Mouse (Mus musculus) embryonic facial prominence, embryonic 14.5 days (tissue): ENCODE data around the gene Traf3ip1. TPM values are rescaled to one million over a fixed set of nuclear protein-coding genes. Genes with fewer than 3 reads are reported as not detected.
A peak's percentile ranks its signal among the peaks of the same experiment; 100 is the strongest.

Source experiments
- ATAC-seq: fragments of 200-750 bp; cut with Nextera tagmentation; 2 replicates; pipeline ENCODE4 v1.8.0; 2017; ENCODE audit warnings: low read depth, moderate number of reproducible peaks, moderate TSS enrichment
- DNase-seq: peaks from one replicate; pipeline ENCODE4 v3.0.0-alpha.2; 2015; ENCODE audit warnings: low spot score
- H3K27ac ChIP-seq: fragments of 300-500 bp; sonication (generic); replicated peaks from 2 replicates; pipeline ENCODE4 v1.5.1; 2014; ENCODE audit warnings: low read depth, mild to moderate bottlenecking, low read length, moderate library complexity
- H3K27me3 ChIP-seq: fragments of 300-500 bp; sonication (generic); replicated peaks from 2 replicates; pipeline ENCODE4 v1.6.1; 2014; ENCODE audit warnings: low read length; ENCODE audit not compliant: control insufficient read depth, insufficient read depth
- H3K36me3 ChIP-seq: fragments of 300-500 bp; sonication (generic); 2 replicates; pipeline ENCODE4 v1.6.1; 2014; ENCODE audit warnings: low read length, mixed read lengths; ENCODE audit not compliant: control insufficient read depth, insufficient read depth
- H3K4me1 ChIP-seq: fragments of 300-500 bp; sonication (generic); 2 replicates; pipeline ENCODE4 v1.6.1; 2014; ENCODE audit warnings: antibody characterized with exemption, low read length; ENCODE audit not compliant: control insufficient read depth, insufficient read depth
- H3K4me2 ChIP-seq: fragments of 300-500 bp; sonication (generic); 2 replicates; pipeline ENCODE4 v1.6.1; 2014; ENCODE audit warnings: low read depth, mild to moderate bottlenecking, low read length, moderate library complexity, mixed read lengths
- H3K4me3 ChIP-seq: fragments of 300-500 bp; sonication (generic); 2 replicates; pipeline ENCODE4 v1.5.1; 2014; ENCODE audit warnings: low read depth, mild to moderate bottlenecking, low read length
- H3K9ac ChIP-seq: fragments of 300-500 bp; sonication (generic); 2 replicates; pipeline ENCODE4 v1.6.1; 2014; ENCODE audit warnings: low read depth, mild to moderate bottlenecking, low read length, moderate library complexity, mixed read lengths
- H3K9me3 ChIP-seq: fragments of 300-500 bp; sonication (generic); 2 replicates; pipeline ENCODE4 v1.6.1; 2016; ENCODE audit warnings: low read length; ENCODE audit not compliant: control insufficient read depth
- WGBS: fragments of 180-500 bp; shearing (Covaris S2); extraction: QIAGEN DNeasy Blood & Tissue Kit; methylation state at CpG from one replicate; pipeline ENCODE4 v1.1.7; 2014; 5-methylcytosine and 5-hydroxymethylcytosine counted together
- polyA plus RNA-seq: library from polyadenylated mRNA; unstranded; fragments of >200 nt; fragmentation: Nextera tagmentation; extraction: Ambion mirVana; gene quantifications from 2 replicates; pipeline ENCODE4 v1.2.1, GENCODE M21; 2014

Gene Traf3ip1
- polyA plus RNA-seq, 1 experiment from 2014 or later, result 6.8 TPM

DNA sequence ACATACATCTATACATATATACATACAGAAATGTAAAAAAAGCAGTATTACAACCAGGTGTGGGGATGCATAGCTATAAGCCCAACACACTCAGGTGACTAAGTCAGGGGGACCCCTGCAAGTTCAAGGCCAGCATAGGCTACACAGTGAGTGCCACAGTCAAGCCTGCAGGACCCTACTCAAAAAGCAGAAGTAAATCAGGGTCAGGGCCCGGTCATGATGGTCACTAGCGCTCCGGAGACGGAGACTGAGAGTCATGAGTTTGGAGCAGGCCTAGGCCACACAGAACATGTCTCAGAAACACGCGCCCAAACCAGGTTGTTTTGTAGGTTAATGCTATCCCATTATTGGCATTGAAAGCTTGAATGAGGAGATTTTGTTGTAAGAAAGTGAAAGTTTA is 4.1 kb downstream of the Traf3ip1 start:
- WGBS, result 95% methylated on average over 6 of the region's 6 CpGs
- Histone ChIP-seq H3K36me3 (peaks cover 37% of the 10 kb centered on the region), H3K9me3 (no peaks in the 10 kb centered on the region), H3K9ac (no peak overlapping the region), H3K4me3 (no peak overlapping the region), H3K27me3 (no peaks in the 10 kb centered on the region), H3K4me1 (peaks cover 7% of the 10 kb centered on the region), H3K4me2 (no peak overlapping the region), H3K27ac (no peak overlapping the region)
- DNase-seq (no peak), ATAC-seq (no peak)

DNA sequence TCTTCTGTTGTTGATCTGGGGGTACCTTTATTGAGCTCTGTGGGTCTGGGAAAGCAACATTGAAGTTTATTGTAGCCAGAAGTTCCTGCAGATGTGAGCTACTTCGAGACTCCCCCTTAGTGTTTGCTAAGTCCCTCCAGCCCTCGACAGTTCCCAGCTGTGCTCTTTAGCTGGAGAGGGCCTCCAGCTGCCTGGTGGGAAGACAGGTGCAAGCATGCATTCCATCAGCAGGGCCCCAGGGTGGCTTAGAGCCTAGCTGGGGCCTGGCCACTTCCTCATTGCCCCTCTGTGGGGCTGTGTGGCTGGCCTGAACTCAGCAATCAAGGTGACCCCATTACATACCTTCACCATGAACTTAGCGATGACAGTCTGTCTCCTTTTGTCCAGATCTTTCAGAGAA is 10.2 kb downstream of the Traf3ip1 start:
- Histone ChIP-seq H3K27ac (no peak overlapping the region), H3K36me3 (peaks cover 70% of the 10 kb centered on the region), H3K4me1 (no peaks in the 10 kb centered on the region), H3K27me3 (no peaks in the 10 kb centered on the region), H3K4me3 (no peak overlapping the region), H3K9ac (no peak overlapping the region), H3K4me2 (no peak overlapping the region), H3K9me3 (no peaks in the 10 kb centered on the region)
- whole genome bisulfite sequencing, result 55% methylated on average over 3 of the region's 3 CpGs
- DNase-seq (peak; percentile 55), ATAC-seq (peak; percentile 74)

DNA sequence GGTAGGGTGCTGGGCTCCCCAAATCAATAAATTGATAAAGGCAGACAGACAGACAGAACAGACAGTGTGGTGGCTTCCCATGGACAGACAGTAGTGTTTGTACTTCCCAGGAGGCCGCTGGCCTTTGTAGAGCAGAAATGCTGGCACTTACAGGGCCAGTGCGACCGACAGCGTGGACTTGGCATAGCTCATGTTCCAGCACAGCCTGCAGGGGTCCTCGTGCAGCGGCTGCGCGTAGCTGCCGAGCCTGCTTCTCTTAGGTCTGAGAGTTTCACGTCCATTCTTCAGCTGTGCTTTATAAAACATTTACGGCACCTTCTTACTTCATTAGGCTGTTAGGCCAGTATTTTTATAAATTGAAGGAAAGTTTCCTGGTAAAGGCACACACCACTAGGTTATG is 20.5 kb downstream of the Traf3ip1 start:
- Histone ChIP-seq H3K9ac (no peak overlapping the region), H3K4me3 (no peak overlapping the region), H3K9me3 (no peaks in the 10 kb centered on the region), H3K4me2 (no peak overlapping the region), H3K27me3 (no peaks in the 10 kb centered on the region), H3K27ac (peak overlapping the region; percentile 48), H3K4me1 (no peaks in the 10 kb centered on the region), H3K36me3 (peaks cover 37% of the 10 kb centered on the region; the same call in 1 of the 2 replicates)
- WGBS, result 76% methylated on average over 11 of the region's 11 CpGs
- DNase-seq, result no peak
- no peak for ATAC-seq

DNA sequence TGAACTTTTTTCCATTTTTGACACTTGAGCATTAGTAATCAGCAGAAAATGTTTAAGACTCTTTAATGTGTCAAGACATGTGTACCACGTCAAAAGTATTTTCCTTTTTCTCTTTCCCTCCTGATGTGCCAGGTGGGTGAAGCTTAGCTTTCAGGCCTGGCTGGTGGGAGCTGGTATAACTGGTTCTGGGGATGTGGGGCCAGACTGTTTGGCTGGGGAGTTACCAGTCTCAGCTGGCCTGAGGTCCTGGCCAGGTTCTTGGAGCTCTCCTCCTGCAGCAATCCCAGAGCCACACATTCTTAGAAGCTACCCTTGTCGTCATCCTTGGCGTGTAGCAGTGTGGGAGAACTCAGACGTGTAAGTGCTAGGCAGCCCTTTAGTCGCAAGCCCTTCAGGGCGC is 21.2 kb downstream of the Traf3ip1 start:
- H3K27me3 ChIP-seq, result no peaks in the 10 kb centered on the region
- DNase-seq (peak; percentile 63), ATAC-seq (peak; percentile 61; the same call in 1 of the 2 replicates)
- H3K36me3 ChIP-seq, result peaks cover 34% of the 10 kb centered on the region; the same call in 1 of the 2 replicates
- no peaks in the 10 kb centered on the region for H3K9me3 ChIP-seq
- WGBS, result 67% methylated on average over 6 of the region's 6 CpGs
- no peak overlapping the region for H3K9ac ChIP-seq
- H3K4me1 ChIP-seq, result no peaks in the 10 kb centered on the region
- no peak overlapping the region for H3K4me3 ChIP-seq
- no peak overlapping the region for H3K4me2 ChIP-seq
- no peak overlapping the region; the same call in 1 of the 2 replicates for H3K27ac ChIP-seq

DNA sequence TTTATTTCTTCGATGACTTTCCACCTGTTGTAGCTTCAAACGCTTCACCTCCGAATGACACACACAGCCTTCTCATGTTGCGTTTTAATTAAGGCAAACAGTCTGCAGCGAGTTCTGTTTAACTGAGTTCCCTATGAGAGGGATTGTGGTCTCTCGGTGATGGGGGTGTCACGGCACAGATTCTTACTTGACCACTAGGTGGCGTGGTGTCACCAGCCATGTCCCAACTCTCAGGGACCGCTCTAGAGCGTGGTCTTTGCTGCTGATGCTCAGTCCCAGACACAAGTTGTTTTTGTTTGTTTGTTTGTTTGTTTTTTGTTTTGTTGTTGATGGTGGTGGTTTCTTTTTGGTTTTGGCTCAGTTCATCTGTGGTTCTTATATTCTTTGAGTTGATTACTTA is 29.3 kb downstream of the Traf3ip1 start:
- DNase-seq, result peak; percentile 82

DNA sequence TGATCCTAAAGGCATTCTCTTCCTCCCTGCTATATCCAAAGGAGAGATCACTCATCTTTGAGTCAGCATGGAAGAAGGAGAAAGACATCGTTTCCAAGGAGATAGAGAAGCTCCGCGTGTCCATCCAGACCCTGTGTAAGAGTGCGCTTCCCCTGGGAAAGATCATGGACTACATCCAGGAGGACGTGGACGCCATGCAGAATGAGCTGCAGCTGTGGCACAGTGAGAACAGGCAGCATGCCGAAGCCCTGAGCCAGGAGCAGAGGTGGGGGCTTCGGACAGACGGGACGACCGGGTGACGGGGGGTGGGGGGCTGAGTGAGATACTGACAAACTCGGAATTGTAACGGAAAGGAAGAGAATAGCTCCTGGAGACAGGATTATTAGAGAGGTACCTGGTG is 31.4 kb downstream of the Traf3ip1 start:
- Histone ChIP-seq H3K27me3 (no peaks in the 10 kb centered on the region), H3K4me1 (no peaks in the 10 kb centered on the region), H3K4me2 (no peak overlapping the region), H3K36me3 (peaks cover 54% of the 10 kb centered on the region), H3K4me3 (no peak overlapping the region), H3K9me3 (no peaks in the 10 kb centered on the region), H3K9ac (no peak overlapping the region), H3K27ac (no peak overlapping the region)
- no peak for DNase-seq
- ATAC-seq, result no peak
- 77% methylated on average over 14 of the region's 14 CpGs for WGBS

More for the DNA sequence above, 29.3 kb downstream of the Traf3ip1 start:
- peak; percentile 85 for ATAC-seq
- Histone ChIP-seq H3K9ac (no peak overlapping the region), H3K9me3 (no peaks in the 10 kb centered on the region), H3K4me2 (no peak overlapping the region), H3K36me3 (peaks cover 63% of the 10 kb centered on the region), H3K4me1 (no peaks in the 10 kb centered on the region), H3K27me3 (no peaks in the 10 kb centered on the region), H3K4me3 (no peak overlapping the region), H3K27ac (no peak overlapping the region)
- WGBS, result 7% methylated on average over 10 of the region's 10 CpGs

DNA sequence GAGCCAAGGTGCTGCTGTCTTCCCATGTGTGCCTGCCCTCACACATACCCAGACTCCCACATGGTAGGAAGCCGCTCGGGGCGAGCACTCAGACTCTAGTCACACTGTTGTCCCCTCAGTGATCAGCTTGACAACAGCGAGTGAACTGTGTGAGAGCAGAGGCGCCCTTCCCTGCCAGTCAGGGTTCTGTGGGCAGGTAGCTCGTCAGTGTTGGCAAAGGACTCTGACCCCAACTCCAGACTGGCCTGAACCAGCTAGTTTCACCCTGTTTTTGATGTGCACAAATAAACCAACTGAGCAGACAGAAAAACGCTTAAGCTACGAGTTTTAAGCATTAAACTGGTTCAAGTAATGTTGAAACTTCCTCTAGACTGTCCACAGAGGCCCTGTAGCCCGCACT is 35.7 kb downstream of the Traf3ip1 start:
- no peak for ATAC-seq
- 92% methylated on average over 9 of the region's 9 CpGs for WGBS
- Histone ChIP-seq H3K36me3 (peaks cover 29% of the 10 kb centered on the region), H3K27ac (no peak overlapping the region), H3K4me2 (no peak overlapping the region), H3K4me1 (no peaks in the 10 kb centered on the region), H3K4me3 (no peak overlapping the region), H3K9me3 (no peaks in the 10 kb centered on the region), H3K9ac (no peak overlapping the region), H3K27me3 (no peaks in the 10 kb centered on the region)
- no peak for DNase-seq

DNA sequence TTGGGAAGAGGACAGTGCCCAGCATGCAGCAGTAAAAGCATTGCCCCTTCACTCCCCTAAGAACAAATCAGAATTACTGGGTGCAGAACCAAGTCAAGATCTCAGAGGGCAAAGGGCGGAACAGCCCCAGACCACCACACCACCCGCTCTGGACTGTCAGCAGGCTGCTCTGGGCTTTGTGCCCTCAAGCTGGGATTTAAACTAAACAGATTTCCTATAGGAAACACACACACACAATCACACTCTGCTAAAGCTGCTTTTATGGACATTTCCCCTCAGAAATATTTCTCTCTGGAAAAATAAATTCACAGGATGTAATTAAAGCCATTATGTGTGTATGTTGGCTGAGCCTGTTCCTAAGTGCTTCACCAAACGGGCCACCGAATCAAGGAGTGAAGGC is 37.8 kb downstream of the Traf3ip1 start:
- no peak overlapping the region for H3K4me3 ChIP-seq
- H3K4me1 ChIP-seq, result no peaks in the 10 kb centered on the region
- no peak overlapping the region for H3K4me2 ChIP-seq
- H3K36me3 ChIP-seq, result peaks cover 12% of the 10 kb centered on the region
- no peak overlapping the region for H3K9ac ChIP-seq
- WGBS, result 73% methylated on average over 4 of the region's 4 CpGs
- no peak overlapping the region for H3K27ac ChIP-seq
- peaks cover 7% of the 10 kb centered on the region; the same call in 1 of the 2 replicates for H3K27me3 ChIP-seq
- H3K9me3 ChIP-seq, result no peaks in the 10 kb centered on the region
- DNase-seq (no peak), ATAC-seq (no peak)

DNA sequence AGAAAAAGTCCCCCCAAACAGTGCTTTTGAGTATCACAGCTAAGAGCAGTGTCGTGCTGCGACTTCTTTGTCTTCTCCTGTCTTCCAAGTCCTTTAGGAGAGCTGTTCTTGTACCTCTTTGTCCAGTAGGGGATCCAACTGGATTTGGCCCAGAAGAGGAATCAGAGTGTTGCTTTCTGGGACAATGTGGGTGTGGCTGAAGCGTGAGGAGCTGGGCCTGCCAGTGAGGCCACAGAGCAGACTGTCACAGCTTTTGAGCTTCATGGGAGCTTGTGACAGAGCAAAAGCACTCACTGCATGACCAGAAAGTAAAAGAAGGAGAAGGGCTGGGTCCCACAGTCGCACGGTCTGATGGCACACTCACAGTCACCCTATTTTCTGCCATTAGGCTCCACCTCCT is 38.4 kb downstream of the Traf3ip1 start:
- WGBS, result 87% methylated on average over 5 of the region's 5 CpGs
- no peak for DNase-seq
- Histone ChIP-seq H3K4me3 (no peak overlapping the region), H3K4me1 (no peaks in the 10 kb centered on the region), H3K27me3 (peaks cover 10% of the 10 kb centered on the region; the same call in 1 of the 2 replicates), H3K9ac (no peak overlapping the region), H3K9me3 (no peaks in the 10 kb centered on the region), H3K36me3 (peaks cover 6% of the 10 kb centered on the region), H3K4me2 (no peak overlapping the region), H3K27ac (no peak overlapping the region)
- no peak for ATAC-seq
